Comparison of ENCODE assay signal across 8 mouse cellular contexts in genomic region chr6:30681935-30682900, GRCm38 (mm10). TPM values are rescaled to one million over a fixed set of nuclear protein-coding genes. Genes with fewer than 3 reads are reported as not detected.
A peak's percentile ranks its signal among the peaks of the same experiment; 100 is the strongest.
DNase-seq lines count a peak whose midpoint lies in the region; ATAC-seq lines count a peak whose summit lies in the region.

No protein-coding gene starts in this region.

- H3K9me3 ChIP-seq in intestine, embryonic 16.5 days (ENCODE audit: control insufficient read depth, low read length), result no peaks in the 10 kb centered on the region
- no peaks in the 10 kb centered on the region for H3K9me3 ChIP-seq in stomach, embryonic 14.5 days (ENCODE audit: control insufficient read depth, low read depth, low read length)

- no peak overlapping the region for H3K4me3 ChIP-seq in intestine, embryonic 16.5 days (ENCODE audit: low read length)
- no peak overlapping the region for H3K4me3 ChIP-seq in stomach, embryonic 14.5 days (ENCODE audit: low read depth, low read length)

- peak overlapping the region; percentile 42 for H3K9ac ChIP-seq in intestine, embryonic 16.5 days (ENCODE audit: low read depth, low read length)
- H3K9ac ChIP-seq in stomach, embryonic 14.5 days (replicated peaks; ENCODE audit: low read depth, low read length), result 0 out of 2 replicates have a peak overlapping the region, but pooled peaks have one; percentile 10

- WGBS in intestine, embryonic 16.5 days, result 42% methylated on average over 13 of the region's 13 CpGs
- 21% methylated on average over 13 of the region's 13 CpGs for WGBS in stomach, embryonic 14.5 days

- peak; percentile 37 to 51 for DNase-seq in right cerebral cortex, adult 2 months (ENCODE audit: low spot score in 2 of 2)
- no peak for DNase-seq in right cerebral cortex, postnatal 10 days (ENCODE audit: low spot score in 2 of 2)
- peak; percentile 38 to 63 for DNase-seq in heart, adult 18-20 months
- DNase-seq in left cerebral cortex, adult 11 months (ENCODE audit: low spot score), result no peak
- DNase-seq in urinary bladder, adult 2 months (ENCODE audit: low spot score), result no peak
- DNase-seq in kidney, adult 18-20 months, result no peak

- H3K27me3 ChIP-seq in intestine, embryonic 16.5 days (replicated peaks; ENCODE audit: control insufficient read depth, insufficient read depth, low read length), result no peaks in the 10 kb centered on the region
- no peaks in the 10 kb centered on the region for H3K27me3 ChIP-seq in stomach, embryonic 14.5 days (ENCODE audit: control insufficient read depth, insufficient read depth, low read length)

- peak; percentile 87 for ATAC-seq in intestine, embryonic 16.5 days
- peak; percentile 85 for ATAC-seq in stomach, embryonic 14.5 days (ENCODE audit: insufficient number of reproducible peaks, insufficient read depth, low FRiP score, low read depth)

- H3K4me2 ChIP-seq in intestine, embryonic 16.5 days (ENCODE audit: low read depth, low read length), result peak overlapping the region; percentile 32; the same call in 1 of the 2 replicates
- H3K4me2 ChIP-seq in stomach, embryonic 14.5 days (replicated peaks; ENCODE audit: low read depth, low read length), result peak overlapping the region; percentile 22; the same call in 1 of the 2 replicates

- no peaks in the 10 kb centered on the region for H3K36me3 ChIP-seq in intestine, embryonic 16.5 days (ENCODE audit: control insufficient read depth, insufficient read depth, low read length)
- no peaks in the 10 kb centered on the region for H3K36me3 ChIP-seq in stomach, embryonic 14.5 days (ENCODE audit: control insufficient read depth, insufficient read depth, low read length)

- peak overlapping the region; percentile 87 for H3K27ac ChIP-seq in intestine, embryonic 16.5 days (ENCODE audit: low read length)
- H3K27ac ChIP-seq in stomach, embryonic 14.5 days (ENCODE audit: low read length), result peak overlapping the region; percentile 94

- peaks cover 14% of the 10 kb centered on the region for H3K4me1 ChIP-seq in intestine, embryonic 16.5 days (ENCODE audit: control insufficient read depth, insufficient read depth, low read length)
- peaks cover 21% of the 10 kb centered on the region for H3K4me1 ChIP-seq in stomach, embryonic 14.5 days (ENCODE audit: control insufficient read depth, insufficient read depth, low read length)

RNA-seq across cellular contexts. Expression of gene Cep41, which starts 11.3 kb away (rescaled TPM):
- total RNA-seq in heart, adult 18-20 months (2021), result 1 to 10 TPM; 1.3 to 1.5 TPM
- polyA plus RNA-seq in intestine, embryonic 16.5 days (2015; fragmentation: Nextera tagmentation; extraction: Ambion mirVana), result 6.2 and 6.6 TPM in 2 replicates
- 10.8 and 12.9 TPM in 2 replicates for polyA plus RNA-seq in stomach, embryonic 14.5 days (2014; fragmentation: Nextera tagmentation; extraction: Ambion mirVana)
- polyA plus RNA-seq in urinary bladder, adult 2 months (2012; rRNA removed), result 5.7 and 7.1 TPM in 2 replicates

RNA-seq across cellular contexts. Expression of gene Mest, which starts 41.1 kb away (rescaled TPM):
- total RNA-seq in heart, adult 18-20 months (2021), result 1 to 10 TPM; 5.4 to 6.8 TPM
- 558 and 560 TPM in 2 replicates for polyA plus RNA-seq in intestine, embryonic 16.5 days (2015; fragmentation: Nextera tagmentation; extraction: Ambion mirVana)
- polyA plus RNA-seq in stomach, embryonic 14.5 days (2014; fragmentation: Nextera tagmentation; extraction: Ambion mirVana), result 1,146 and 1,247 TPM in 2 replicates
- polyA plus RNA-seq in urinary bladder, adult 2 months (2012; rRNA removed), result 4.7 and 5.1 TPM in 2 replicates

RNA-seq across cellular contexts. Expression of gene Cpa1, which starts 43.2 kb away (rescaled TPM):
- not detected for total RNA-seq in heart, adult 18-20 months (2021)
- 358 and 408 TPM in 2 replicates for polyA plus RNA-seq in intestine, embryonic 16.5 days (2015; fragmentation: Nextera tagmentation; extraction: Ambion mirVana)
- polyA plus RNA-seq in stomach, embryonic 14.5 days (2014; fragmentation: Nextera tagmentation; extraction: Ambion mirVana), result 1.5 and 116 TPM in 2 replicates
- polyA plus RNA-seq in urinary bladder, adult 2 months (2012; rRNA removed), result 0.15 and 0.47 TPM in 2 replicates

Comparison
In these comparisons a context has a peak if more than half of its experiments do, and no peak if none do; other contexts are left out.
1. DNase-seq: peak in right cerebral cortex, adult 2 months (2 of 2) and heart, adult 18-20 months (2 of 2); none in right cerebral cortex, postnatal 10 days (0 of 2), left cerebral cortex, adult 11 months (single experiment), urinary bladder, adult 2 months (single experiment) and kidney, adult 18-20 months (single experiment).
2. RNA of gene Mest, which starts 41.1 kb away (polyA plus RNA-seq): 1,146 to 1,247 TPM in stomach, embryonic 14.5 days and 558 to 560 TPM in intestine, embryonic 16.5 days; 4.7 to 5.1 TPM in urinary bladder, adult 2 months; every median in the first group is over 10 times any median in the second.